Mouse (Mus musculus) small intestine, adult 2 months (tissue): ENCODE data around the gene Lrch3.

ENCODE experiments used
- CTCF ChIP-seq: fragments of 200-500 bp; IDR thresholded peaks from 2 replicates; pipeline ENCODE4 v1.5.1; 2012; ENCODE audit warnings: low read depth, mild to moderate bottlenecking, control low read depth, inconsistent platforms, low read length, moderate library complexity, mixed read lengths; ENCODE audit not compliant: insufficient replicate concordance, insufficient read length; ENCODE audit errors: extremely low read depth
- POLR2A ChIP-seq: fragments of 200-500 bp; IDR thresholded peaks from 2 replicates; pipeline ENCODE4 v1.6.1; 2012; ENCODE audit warnings: low read depth, mild to moderate bottlenecking, control low read depth, inconsistent platforms, low read length, moderate library complexity

GRCm38 (mm10) chr16:32956889-32957288 lies 43.0 kb downstream of the Lrch3 start:
- no peak for TF ChIP-seq POLR2A
- TF ChIP-seq CTCF = no peak
